25 mouse cellular contexts compared by ENCODE assay signal in genomic region chr8:11441291-11441690, GRCm38 (mm10).
"Had no signal": no experiment of that assay in that cellular context is flagged by ENCODE, and none has a peak within 500 bp of the region (broad histone marks: within the 10 kb centered on the region; RNA-seq: fewer than 3 reads in every experiment).

No protein-coding gene starts in this region.

- H3K9ac ChIP-seq: embryonic facial prominence, embryonic 12.5 days; embryonic facial prominence, embryonic 13.5 days; embryonic facial prominence, embryonic 15.5 days; forebrain, embryonic 12.5 days; forebrain, embryonic 13.5 days; forebrain, embryonic 15.5 days; forebrain, postnatal 0 days had no signal

- H3K36me3 ChIP-seq: forebrain, embryonic 12.5 days; forebrain, embryonic 15.5 days had no signal

- H3K9me3 ChIP-seq: embryonic facial prominence, embryonic 10.5 days; embryonic facial prominence, embryonic 12.5 days; embryonic facial prominence, embryonic 13.5 days; embryonic facial prominence, embryonic 15.5 days; forebrain, embryonic 10.5 days; forebrain, embryonic 12.5 days; forebrain, embryonic 13.5 days; forebrain, embryonic 15.5 days; heart, embryonic 10.5 days had no signal

- DNase-seq: cerebellum, adult 18-20 months; cerebellum, adult 2 months; cerebellum, adult 8-10 months; cerebellum, adult 9-10 months; cerebellum, adult 9-11 months; cerebellum, postnatal 10 days; cerebellum, postnatal 14 days; cerebellum, postnatal 25 days; cerebellum, postnatal 36 days; embryo, embryonic 11 days; forebrain, postnatal 0 days; gastrocnemius, postnatal 10 days; gastrocnemius, postnatal 14 days had no signal

- ATAC-seq: forebrain, embryonic 13.5 days; forebrain, embryonic 14.5 days; forebrain, embryonic 15.5 days; forebrain, embryonic 16.5 days; forebrain, postnatal 0 days had no signal

- H3K4me2 ChIP-seq: embryonic facial prominence, embryonic 12.5 days; embryonic facial prominence, embryonic 13.5 days; embryonic facial prominence, embryonic 15.5 days; forebrain, embryonic 12.5 days; forebrain, embryonic 13.5 days; forebrain, embryonic 15.5 days had no signal

- H3K4me1 ChIP-seq: embryonic facial prominence, embryonic 12.5 days; embryonic facial prominence, embryonic 13.5 days; embryonic facial prominence, embryonic 15.5 days; forebrain, embryonic 12.5 days; forebrain, embryonic 13.5 days; forebrain, embryonic 15.5 days had no signal

- H3K27me3 ChIP-seq: embryonic facial prominence, embryonic 12.5 days; embryonic facial prominence, embryonic 13.5 days; embryonic facial prominence, embryonic 15.5 days; forebrain, embryonic 12.5 days; forebrain, embryonic 13.5 days; forebrain, embryonic 15.5 days had no signal

- H3K27ac ChIP-seq: embryonic facial prominence, embryonic 10.5 days; embryonic facial prominence, embryonic 12.5 days; embryonic facial prominence, embryonic 13.5 days; embryonic facial prominence, embryonic 15.5 days; forebrain, embryonic 10.5 days; forebrain, embryonic 12.5 days; forebrain, embryonic 13.5 days; forebrain, embryonic 15.5 days; heart, embryonic 10.5 days had no signal

- H3K4me3 ChIP-seq: embryonic facial prominence, embryonic 10.5 days; embryonic facial prominence, embryonic 12.5 days; embryonic facial prominence, embryonic 13.5 days; embryonic facial prominence, embryonic 15.5 days; erythroblast, embryonic 14.5 days; forebrain, embryonic 10.5 days; forebrain, embryonic 12.5 days; forebrain, embryonic 13.5 days; forebrain, embryonic 15.5 days; heart, embryonic 10.5 days had no signal
